Mouse (Mus musculus) mouse embryonic stem cell (cell line): ENCODE results near the gene Cpa1.

Experiments
- in situ Hi-C, 2 experiments: fragments of 300-500 bp; cut with MboI; formaldehyde crosslinking; loops; 1 replicate in 1 of 2; 3 replicates in 1 of 2; pipeline ENCODE4 v1.14.3; 2019 to 2020; ENCODE audit warnings: low sequenced_read_pairs in 2 of 2, low pct_unique_long_range_greater_than_20kb in 1 of 2, mixed read lengths in 1 of 2; ENCODE audit not compliant: unreplicated experiment in 1 of 2

Cpa1 gene

GRCm38 (mm10) chr6:30658619-30659018 lies 19.6 kb downstream of the Cpa1 start:
- in situ Hi-C loops = no loop called here

GRCm38 (mm10) chr6:30664776-30665175 lies 25.8 kb downstream of the Cpa1 start:
- in situ Hi-C loops = no loop called here

- in situ Hi-C loops = no loop called here
Measured at GRCm38 (mm10) chr6:30665296-30665695, 26.3 kb downstream of the Cpa1 start.

- in situ Hi-C loops = no loop called here
Measured at GRCm38 (mm10) chr6:30666043-30666442, 27.0 kb downstream of the Cpa1 start.

- in situ Hi-C loops = no loop called here
Measured at GRCm38 (mm10) chr6:30667585-30667984, 28.6 kb downstream of the Cpa1 start.

GRCm38 (mm10) chr6:30671696-30672095 lies 32.7 kb downstream of the Cpa1 start:
- in situ Hi-C loops = no loop called here

GRCm38 (mm10) chr6:30673764-30674561 lies 34.9 kb downstream of the Cpa1 start:
- in situ Hi-C loops = no loop called here

- in situ Hi-C loops = no loop called here
Measured at GRCm38 (mm10) chr6:30674714-30675280, 35.8 kb downstream of the Cpa1 start.

- in situ Hi-C loops = no loop called here
Measured at GRCm38 (mm10) chr6:30675281-30675771, 36.3 kb downstream of the Cpa1 start.

- in situ Hi-C loops = no loop called here
Measured at GRCm38 (mm10) chr6:30676506-30676905, 37.5 kb downstream of the Cpa1 start.

- in situ Hi-C loops = no loop called here
Measured at GRCm38 (mm10) chr6:30677591-30677990, 38.6 kb downstream of the Cpa1 start.

GRCm38 (mm10) chr6:30678482-30678881 lies 39.5 kb downstream of the Cpa1 start:
- in situ Hi-C loops = no loop called here

- in situ Hi-C loops = no loop called here
Measured at GRCm38 (mm10) chr6:30679567-30679966, 40.5 kb downstream of the Cpa1 start.

GRCm38 (mm10) chr6:30680442-30680841 lies 41.4 kb downstream of the Cpa1 start:
- in situ Hi-C loops = no loop called here

GRCm38 (mm10) chr6:30681935-30682900 lies 43.2 kb downstream of the Cpa1 start:
- in situ Hi-C loops = no loop called here

- in situ Hi-C loops = no loop called here
Measured at GRCm38 (mm10) chr6:30684570-30684969, 45.6 kb downstream of the Cpa1 start.

- in situ Hi-C loops = no loop called here
Measured at GRCm38 (mm10) chr6:30687198-30687597, 48.2 kb downstream of the Cpa1 start.

- in situ Hi-C loops = no loop called here
Measured at GRCm38 (mm10) chr6:30692826-30693225, 53.8 kb downstream of the Cpa1 start.
